Mouse (Mus musculus): ENCODE data around the gene Lrrc74b.
"Not testable (repeated sequence)": the region's sequence is repeated elsewhere in the genome, so short reads cannot be mapped to it uniquely, and the experiment has no call there.

The Lrrc74b gene

GRCm38 (mm10) chr16:17561128-17561750, at the start of gene Lrrc74b:
TSS of gene Lrrc74b (minus strand) at chr16:17561247.
- peak; percentile 91 for DNase-seq (ENCODE audit: inconsistent ontology term)

GRCm38 (mm10) chr16:17605684-17606083, 44.6 kb upstream of the Lrrc74b start:
- no peak for DNase-seq (ENCODE audit: inconsistent ontology term)

- DNase-seq (ENCODE audit: inconsistent ontology term): peak; percentile 82
Measured at GRCm38 (mm10) chr16:17604941-17605340, 43.9 kb upstream of the Lrrc74b start.

- DNase-seq (ENCODE audit: inconsistent ontology term): no peak
Measured at GRCm38 (mm10) chr16:17600944-17601562, 40.0 kb upstream of the Lrrc74b start.

- peak; percentile 24 for DNase-seq (ENCODE audit: inconsistent ontology term)
Measured at GRCm38 (mm10) chr16:17590731-17591130, 29.7 kb upstream of the Lrrc74b start.

- no peak for DNase-seq (ENCODE audit: inconsistent ontology term)
Measured at GRCm38 (mm10) chr16:17584555-17584954, 23.5 kb upstream of the Lrrc74b start.

GRCm38 (mm10) chr16:17583064-17583463, 22.0 kb upstream of the Lrrc74b start, which contains the start of gene Slc7a4:
TSS of gene Slc7a4 (minus strand) at chr16:17583214.
- DNase-seq (ENCODE audit: inconsistent ontology term): no peak

- DNase-seq (ENCODE audit: inconsistent ontology term): no peak
Measured at GRCm38 (mm10) chr16:17576825-17577215, 15.8 kb upstream of the Lrrc74b start.

- DNase-seq (ENCODE audit: inconsistent ontology term): peak; percentile 44
Measured at GRCm38 (mm10) chr16:17575870-17576824, 15.1 kb upstream of the Lrrc74b start.

- DNase-seq (ENCODE audit: inconsistent ontology term): no peak
Measured at GRCm38 (mm10) chr16:17566186-17566585, 5.1 kb upstream of the Lrrc74b start.

- no peak for DNase-seq (ENCODE audit: inconsistent ontology term)
Measured at GRCm38 (mm10) chr16:17564771-17565170, 3.7 kb upstream of the Lrrc74b start.

GRCm38 (mm10) chr16:17564221-17564620, 3.2 kb upstream of the Lrrc74b start:
- no peak for DNase-seq (ENCODE audit: inconsistent ontology term)

GRCm38 (mm10) chr16:17563580-17563979, 2.5 kb upstream of the Lrrc74b start:
- no peak for DNase-seq (ENCODE audit: inconsistent ontology term)

GRCm38 (mm10) chr16:17561751-17562208, 733 bp upstream of the Lrrc74b start, which contains the start of gene P2rx6:
TSS of gene P2rx6 (plus strand) at chr16:17561885.
- peak; percentile 75 for DNase-seq (ENCODE audit: inconsistent ontology term)

GRCm38 (mm10) chr16:17559396-17560027, 1.5 kb downstream of the Lrrc74b start:
- no peak for DNase-seq (ENCODE audit: inconsistent ontology term)

- no peak for DNase-seq (ENCODE audit: inconsistent ontology term)
Measured at GRCm38 (mm10) chr16:17558811-17559210, 2.2 kb downstream of the Lrrc74b start.

GRCm38 (mm10) chr16:17557947-17558480, 3.0 kb downstream of the Lrrc74b start:
- peak; percentile 69 for DNase-seq (ENCODE audit: inconsistent ontology term)

GRCm38 (mm10) chr16:17556907-17557306, 4.1 kb downstream of the Lrrc74b start:
- no peak for DNase-seq (ENCODE audit: inconsistent ontology term)

- no peak for DNase-seq (ENCODE audit: inconsistent ontology term)
Measured at GRCm38 (mm10) chr16:17556180-17556579, 4.9 kb downstream of the Lrrc74b start.

GRCm38 (mm10) chr16:17554702-17555101, 6.3 kb downstream of the Lrrc74b start:
- not testable (repeated sequence) for DNase-seq (ENCODE audit: inconsistent ontology term)
